12 mouse cellular contexts compared by ENCODE assay signal in the genomic region with DNA sequence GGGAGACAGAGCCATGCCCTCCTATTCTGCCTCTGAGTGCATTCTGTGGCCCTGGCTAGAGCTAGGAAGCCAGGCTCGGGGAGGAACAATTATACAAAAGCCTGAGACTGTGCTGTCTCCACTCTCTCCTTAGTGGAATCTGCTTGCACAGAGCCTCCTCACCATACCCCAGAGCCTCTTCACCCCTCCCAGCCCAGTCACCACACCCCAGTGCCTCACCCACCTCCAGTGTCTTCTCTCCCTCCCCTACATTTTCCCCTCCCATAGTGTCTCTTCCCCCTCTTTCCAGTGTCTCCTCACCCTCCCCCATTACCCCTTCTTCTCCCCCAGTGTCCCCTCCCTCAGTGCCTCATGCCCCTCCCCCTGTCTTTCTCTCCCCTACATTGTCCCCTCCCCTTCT. TPM values are rescaled to one million over a fixed set of nuclear protein-coding genes. Genes with fewer than 3 reads are reported as not detected.
DNase-seq lines count a peak whose midpoint lies in the region; ATAC-seq and TF ChIP-seq lines count a peak whose summit lies in the region.
"Had no signal": no experiment of that assay in that cellular context is flagged by ENCODE, and none has a peak within 500 bp of the region (broad histone marks: within the 10 kb centered on the region; RNA-seq: fewer than 3 reads in every experiment).

No protein-coding gene starts in this region.

- peak overlapping the region; percentile 33; the same call in 1 of the 2 replicates for H3K27ac ChIP-seq in intestine, embryonic 14.5 days (ENCODE audit: low read depth)
- no peak overlapping the region for H3K27ac ChIP-seq in intestine, postnatal 0 days (ENCODE audit: low read depth, low read length)
- peak overlapping the region; percentile 98 for H3K27ac ChIP-seq in bone marrow macrophage, adult 2 months (ENCODE audit: insufficient read depth, low read depth, low read length)
- peak overlapping the region; percentile 65 for H3K27ac ChIP-seq in hindbrain, embryonic 15.5 days (replicated peaks)
- H3K27ac ChIP-seq in midbrain, embryonic 15.5 days = peak overlapping the region; percentile 69
- H3K27ac ChIP-seq: liver, embryonic 14.5 days had no signal

- DNase-seq in intestine, embryonic 14.5 days (ENCODE audit: low spot score) = no peak
- DNase-seq in T-cell, adult 2 months (ENCODE audit: low spot score) = no peak
- DNase-seq in layer of hippocampus, adult 8-10 months (ENCODE audit: low spot score in 2 of 2) = no peak
- no peak for DNase-seq in cerebellum, adult 11-12 months

- ATAC-seq in intestine, embryonic 14.5 days (replicated peaks; ENCODE audit: low FRiP score, low TSS enrichment, low read depth) = no peak
- ATAC-seq in intestine, postnatal 0 days = no peak
- no peak for ATAC-seq in hindbrain, embryonic 15.5 days (ENCODE audit: low FRiP score, low read depth)
- 0 out of 2 replicates have a peak, but pooled peaks have one; percentile 48 for ATAC-seq in midbrain, embryonic 15.5 days (replicated peaks)

- WGBS in intestine, embryonic 14.5 days = 21% methylated on average over 1 of the region's 1 CpGs
- 27% methylated on average over 1 of the region's 1 CpGs for WGBS in intestine, postnatal 0 days
- WGBS in hindbrain, embryonic 15.5 days = 7% methylated on average over 1 of the region's 1 CpGs
- WGBS in midbrain, embryonic 15.5 days = 4% methylated on average over 1 of the region's 1 CpGs

- no peaks in the 10 kb centered on the region for H3K27me3 ChIP-seq in intestine, embryonic 14.5 days (replicated peaks; ENCODE audit: control insufficient read depth, insufficient read depth, low read length)
- H3K27me3 ChIP-seq in intestine, postnatal 0 days (replicated peaks; ENCODE audit: control insufficient read depth, insufficient read depth, low read length) = no peaks in the 10 kb centered on the region
- H3K27me3 ChIP-seq in hindbrain, embryonic 15.5 days = no peaks in the 10 kb centered on the region
- no peaks in the 10 kb centered on the region for H3K27me3 ChIP-seq in midbrain, embryonic 15.5 days (replicated peaks)

- H3K9ac ChIP-seq in intestine, embryonic 14.5 days (ENCODE audit: low read length) = no peak overlapping the region
- no peak overlapping the region for H3K9ac ChIP-seq in intestine, postnatal 0 days (ENCODE audit: low read depth, low read length)
- H3K9ac ChIP-seq in hindbrain, embryonic 15.5 days = no peak overlapping the region
- no peak overlapping the region for H3K9ac ChIP-seq in midbrain, embryonic 15.5 days
- H3K9ac ChIP-seq: liver, embryonic 14.5 days had no signal

- peaks cover 15% of the 10 kb centered on the region for H3K4me1 ChIP-seq in intestine, embryonic 14.5 days (replicated peaks; ENCODE audit: control insufficient read depth, insufficient read depth, low read length)
- H3K4me1 ChIP-seq in intestine, postnatal 0 days (replicated peaks; ENCODE audit: control insufficient read depth, insufficient read depth, low read length) = peaks cover 9% of the 10 kb centered on the region
- peaks cover 60% of the 10 kb centered on the region for H3K4me1 ChIP-seq in bone marrow macrophage, adult 2 months (ENCODE audit: control insufficient read depth, insufficient read depth, low read length)
- peaks cover 18% of the 10 kb centered on the region; the same call in 1 of the 2 replicates for H3K4me1 ChIP-seq in hindbrain, embryonic 15.5 days (replicated peaks)
- H3K4me1 ChIP-seq in midbrain, embryonic 15.5 days = peaks cover 11% of the 10 kb centered on the region

- no peak for TF ChIP-seq POLR2A in bone marrow macrophage, adult 2 months (IDR thresholded peaks at IDR 0.05; ENCODE audit: borderline replicate concordance, low read depth, low read length)

- no peaks in the 10 kb centered on the region for H3K9me3 ChIP-seq in intestine, embryonic 14.5 days (ENCODE audit: control insufficient read depth, low read length)
- no peaks in the 10 kb centered on the region for H3K9me3 ChIP-seq in intestine, postnatal 0 days (ENCODE audit: control insufficient read depth)
- H3K9me3 ChIP-seq in hindbrain, embryonic 15.5 days = no peaks in the 10 kb centered on the region
- no peaks in the 10 kb centered on the region for H3K9me3 ChIP-seq in midbrain, embryonic 15.5 days

- H3K4me2 ChIP-seq in intestine, embryonic 14.5 days (ENCODE audit: low read length) = no peak overlapping the region
- H3K4me2 ChIP-seq in intestine, postnatal 0 days (replicated peaks; ENCODE audit: low read depth) = no peak overlapping the region
- no peak overlapping the region for H3K4me2 ChIP-seq in hindbrain, embryonic 15.5 days
- no peak overlapping the region for H3K4me2 ChIP-seq in midbrain, embryonic 15.5 days

- H3K4me3 ChIP-seq in intestine, embryonic 14.5 days (ENCODE audit: low read depth, low read length) = no peak overlapping the region
- H3K4me3 ChIP-seq in intestine, postnatal 0 days (ENCODE audit: low read depth, low read length) = no peak overlapping the region
- H3K4me3 ChIP-seq in bone marrow macrophage, adult 2 months (ENCODE audit: insufficient read depth, low read length) = peak overlapping the region; percentile 8; the same call in 1 of the 2 replicates
- H3K4me3 ChIP-seq in hindbrain, embryonic 15.5 days = no peak overlapping the region
- no peak overlapping the region for H3K4me3 ChIP-seq in midbrain, embryonic 15.5 days

- H3K36me3 ChIP-seq in intestine, embryonic 14.5 days (ENCODE audit: control insufficient read depth, insufficient read depth, low read length) = no peaks in the 10 kb centered on the region
- H3K36me3 ChIP-seq in intestine, postnatal 0 days (ENCODE audit: control insufficient read depth, insufficient read depth) = no peaks in the 10 kb centered on the region
- H3K36me3 ChIP-seq in hindbrain, embryonic 15.5 days = no peaks in the 10 kb centered on the region
- H3K36me3 ChIP-seq in midbrain, embryonic 15.5 days (replicated peaks) = no peaks in the 10 kb centered on the region

- TF ChIP-seq CTCF in intestine, postnatal 0 days (IDR thresholded peaks at IDR 0.05; ENCODE audit: low read depth) = no peak
- TF ChIP-seq CTCF in bone marrow macrophage, adult 2 months (IDR thresholded peaks at IDR 0.05; ENCODE audit: low read depth, low read length) = no peak

RNA-seq across cellular contexts. Expression of gene Crybb3, which starts 29.5 kb away (rescaled TPM):
- 0.28 and 1.2 TPM in 2 replicates for polyA plus RNA-seq in intestine, embryonic 14.5 days (2014; fragmentation: Nextera tagmentation; extraction: Ambion mirVana)
- polyA plus RNA-seq in intestine, postnatal 0 days (2015; fragmentation: Nextera tagmentation; extraction: Ambion mirVana) = 0.93 and 1.2 TPM in 2 replicates
- not detected in 2 replicates for polyA plus RNA-seq in bone marrow macrophage, adult 2 months (2012; ENCODE audit: insufficient read depth, insufficient read length, missing spikeins)
- polyA plus RNA-seq in hindbrain, embryonic 15.5 days (2015; fragmentation: Nextera tagmentation; extraction: Ambion mirVana) = 1.1 and 1.6 TPM in 2 replicates
- polyA plus RNA-seq in midbrain, embryonic 15.5 days (2015; fragmentation: Nextera tagmentation; extraction: Ambion mirVana) = 1.1 and 1.6 TPM in 2 replicates
- 1 to 10 TPM; 1.7 to 3.1 (median 2.0) TPM for total RNA-seq in layer of hippocampus, adult 8-10 months (2022)
- total RNA-seq: MEL had no signal

RNA-seq across cellular contexts. Expression of gene Crybb2, which starts 41.0 kb away (rescaled TPM):
- not detected in 2 replicates for polyA plus RNA-seq in intestine, embryonic 14.5 days (2014; fragmentation: Nextera tagmentation; extraction: Ambion mirVana)
- not detected in 2 replicates for polyA plus RNA-seq in intestine, postnatal 0 days (2015; fragmentation: Nextera tagmentation; extraction: Ambion mirVana)
- not detected in 2 replicates for polyA plus RNA-seq in bone marrow macrophage, adult 2 months (2012; ENCODE audit: insufficient read depth, insufficient read length, missing spikeins)
- polyA plus RNA-seq in hindbrain, embryonic 15.5 days (2015; fragmentation: Nextera tagmentation; extraction: Ambion mirVana) = not detected in 2 replicates
- polyA plus RNA-seq in midbrain, embryonic 15.5 days (2015; fragmentation: Nextera tagmentation; extraction: Ambion mirVana) = not detected in 2 replicates
- not detected for total RNA-seq in layer of hippocampus, adult 8-10 months (2022)
- total RNA-seq: MEL had no signal
- polyA plus RNA-seq: gonadal fat pad, adult 2 months; liver, embryonic 14.5 days; spleen, adult 2 months had no signal
